Mouse (Mus musculus) gonadal fat pad, adult 2 months (tissue): ENCODE data around the gene Usp3. TPM values are rescaled to one million over a fixed set of nuclear protein-coding genes. Genes with fewer than 3 reads are reported as not detected.

Experiments
- DNase-seq: peaks from one replicate; pipeline ENCODE4 v3.0.0-alpha.2; 2012; ENCODE audit warnings: low read depth
- polyA plus RNA-seq: library from polyadenylated mRNA; depleted of rRNA; stranded (reverse); fragments of >200 nt; gene quantifications from 2 replicates; pipeline ENCODE4 v1.2.3, GENCODE M21; 2012; rRNA removed

The Usp3 gene
- polyA plus RNA-seq, 1 experiment: 16.1 TPM

DNA sequence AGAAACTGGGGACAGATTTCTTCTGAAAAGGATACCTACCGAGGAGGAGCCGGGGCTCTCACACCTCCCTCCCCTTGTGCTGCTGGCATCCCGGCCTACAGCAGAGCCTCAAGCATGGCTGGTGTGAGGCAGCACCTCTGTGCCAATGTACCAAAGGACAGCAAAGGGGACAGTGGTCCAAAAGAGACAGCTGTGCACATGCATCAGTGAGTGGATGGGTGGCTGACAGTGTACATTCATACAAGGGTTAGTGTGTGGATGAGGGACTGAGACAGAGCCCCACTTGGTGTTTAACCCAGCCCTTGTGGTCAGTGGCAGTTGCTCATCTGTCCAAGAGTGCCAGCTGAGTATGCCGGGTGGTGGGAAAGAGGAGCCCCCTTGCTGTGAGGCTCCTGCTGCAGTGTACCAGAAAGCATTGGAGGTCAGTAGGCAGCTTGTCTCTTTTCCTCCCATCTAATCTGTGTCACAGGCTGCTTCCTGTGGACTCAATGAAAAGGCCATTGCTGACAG is 84.0 kb downstream of the Usp3 start:
- no peak for DNase-seq

DNA sequence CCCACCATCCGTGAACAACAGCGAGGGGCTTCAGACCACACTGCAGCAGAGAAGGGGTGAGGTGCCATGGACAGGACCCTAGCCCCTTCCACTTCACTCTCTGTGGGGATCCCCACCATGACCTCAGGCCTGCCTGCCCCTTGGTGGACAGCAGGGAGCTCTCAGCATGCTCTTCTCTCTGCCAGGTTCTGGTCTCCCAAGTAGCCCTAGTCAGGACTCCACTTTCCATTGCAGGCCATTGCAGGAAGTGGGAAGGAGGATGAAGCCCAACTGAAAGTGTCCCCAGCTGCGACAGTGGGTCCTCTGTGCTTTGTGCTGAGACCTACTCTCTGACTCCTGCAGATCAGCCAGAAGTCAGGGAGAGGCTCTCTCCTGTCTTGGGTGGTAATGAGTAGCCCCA is 85.3 kb downstream of the Usp3 start:
- no peak for DNase-seq

- no peak for DNase-seq
These were observed 86.5 kb downstream of the Usp3 start for GRCm38 (mm10) chr9:66506424-66506823.

- DNase-seq: no peak
These were observed 86.9 kb downstream of the Usp3 start for GRCm38 (mm10) chr9:66506011-66506410.

DNA sequence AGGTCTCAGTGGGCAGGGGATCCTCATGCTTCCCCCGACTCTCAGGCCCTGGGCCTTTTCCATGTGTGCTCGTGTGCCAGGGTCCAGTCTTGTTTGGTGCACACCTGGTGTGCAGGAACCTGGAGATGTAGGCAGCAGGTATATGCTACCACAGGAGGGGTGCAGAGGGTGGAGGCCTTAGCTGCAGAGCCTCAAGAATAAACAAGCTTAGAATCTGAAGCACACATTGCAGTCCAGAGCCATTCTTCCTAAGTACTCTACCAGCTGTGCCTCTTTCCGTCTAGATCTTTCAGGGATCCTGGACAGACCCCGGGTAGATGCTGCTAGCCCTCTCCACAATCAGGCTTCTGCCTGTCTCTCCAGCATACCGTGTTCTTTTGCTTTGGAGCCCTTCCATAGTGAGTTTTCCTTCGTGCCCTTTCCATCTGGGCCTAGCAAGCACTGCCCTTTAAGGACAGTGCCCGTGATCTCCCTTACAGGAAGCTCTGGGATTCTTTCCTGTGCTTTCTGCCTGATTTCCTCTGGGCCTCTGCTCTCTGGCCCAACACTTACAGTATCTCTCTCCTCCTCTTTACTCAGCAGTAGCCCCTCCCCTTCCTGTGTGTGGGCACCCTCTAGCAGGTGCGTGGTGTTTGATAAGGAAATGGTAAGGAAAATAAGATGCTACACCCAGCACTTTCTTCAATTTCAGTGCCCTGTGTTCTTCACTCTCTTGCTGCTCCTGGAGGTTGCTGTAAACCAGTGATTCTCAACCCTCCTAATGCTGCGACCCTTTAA is 87.6 kb downstream of the Usp3 start:
- DNase-seq: no peak

- no peak for DNase-seq
These were observed 88.4 kb downstream of the Usp3 start for GRCm38 (mm10) chr9:66504518-66504917.

DNA sequence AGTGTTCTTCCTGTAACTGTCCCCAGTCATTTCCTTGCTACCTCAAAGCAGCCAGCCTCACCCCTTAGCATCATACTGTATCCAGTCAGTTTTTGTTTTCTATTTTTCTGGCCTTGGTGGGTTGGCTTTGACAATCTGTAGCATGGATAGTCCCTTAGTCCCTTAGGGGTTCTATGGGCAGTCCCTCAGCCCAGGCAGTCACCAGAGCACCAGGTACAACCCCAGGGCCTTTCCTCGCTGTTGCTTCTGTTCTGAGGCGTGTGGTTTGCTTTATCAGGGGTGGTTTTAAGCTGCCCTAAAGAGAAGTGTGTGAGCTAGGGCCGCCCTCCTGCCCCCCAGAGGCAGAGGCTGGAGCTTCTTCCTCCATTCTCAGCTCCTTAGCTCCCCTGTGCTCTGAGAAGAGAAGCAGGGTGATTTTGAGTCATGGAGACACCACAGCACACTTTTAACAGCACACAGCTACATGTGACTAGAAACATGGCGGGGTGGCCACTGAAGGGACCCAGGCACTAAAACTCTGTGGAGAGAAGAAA is 89.0 kb downstream of the Usp3 start:
- no peak for DNase-seq

DNA sequence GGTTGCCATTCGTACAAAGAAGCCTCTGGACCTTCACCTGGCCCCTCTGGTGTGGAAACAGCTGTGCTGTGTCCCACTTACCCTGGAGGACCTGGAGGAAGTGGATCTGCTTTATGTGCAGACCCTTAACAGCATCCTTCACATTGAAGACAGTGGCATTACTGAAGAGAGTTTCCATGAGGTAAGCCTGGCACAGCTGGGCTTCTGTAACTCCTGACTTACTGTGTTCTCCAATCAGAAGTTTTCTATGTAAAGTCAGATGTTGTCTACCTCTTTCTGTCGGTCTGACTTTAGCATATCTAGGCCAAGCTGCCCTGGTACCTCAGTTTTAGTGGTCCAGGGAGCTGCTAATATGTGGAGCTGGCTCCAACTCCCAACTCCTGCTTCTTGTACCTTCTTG is 91.7 kb downstream of the Usp3 start:
- DNase-seq: no peak

DNA sequence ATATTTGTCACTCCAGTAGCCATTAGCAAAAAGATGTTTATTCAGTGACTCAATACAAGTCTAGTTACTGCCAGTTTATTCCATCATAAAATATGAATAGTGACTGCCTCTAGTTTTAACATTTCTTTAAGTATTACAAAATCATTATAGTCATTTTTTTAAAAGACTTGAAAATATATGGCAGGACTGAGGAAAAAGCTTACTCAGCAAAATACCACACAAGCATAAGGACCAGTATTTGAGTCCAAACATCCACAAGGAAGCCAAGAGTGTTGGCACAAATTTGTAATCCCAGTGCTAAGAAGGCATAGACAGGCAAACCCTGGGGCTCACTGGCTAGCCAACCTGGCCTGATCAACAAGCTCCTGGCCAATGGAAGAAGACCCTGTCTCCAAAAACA is 99.0 kb downstream of the Usp3 start:
- DNase-seq: no peak

- no peak for DNase-seq
These were observed 100.6 kb downstream of the Usp3 start for GRCm38 (mm10) chr9:66492361-66492760.

- DNase-seq: no peak
These were observed 104.2 kb downstream of the Usp3 start for GRCm38 (mm10) chr9:66488786-66489185.

- DNase-seq: no peak
These were observed 109.5 kb downstream of the Usp3 start for GRCm38 (mm10) chr9:66483429-66483828.

GRCm38 (mm10) chr9:66477785-66478184 is 115.2 kb downstream of the Usp3 start:
- DNase-seq: no peak

- DNase-seq: no peak
These were observed 127.9 kb downstream of the Usp3 start for GRCm38 (mm10) chr9:66465087-66465486.

Other genes starting within 250 kb of the Usp3 start
- 12.4 and 13.8 TPM in 2 replicates for gene Herc1, start 242.7 kb downstream of the Usp3 start, polyA plus RNA-seq
- 7.2 and 8.6 TPM in 2 replicates for gene Fbxl22, start 78.5 kb downstream of the Usp3 start, polyA plus RNA-seq
- gene Car12, start 120.5 kb upstream of the Usp3 start, polyA plus RNA-seq: 20.6 and 31.6 TPM in 2 replicates
- gene Aph1b, start 202.3 kb upstream of the Usp3 start, polyA plus RNA-seq: 5.1 and 5.9 TPM in 2 replicates
- gene Gm10647, start 203.9 kb upstream of the Usp3 start, polyA plus RNA-seq: 0.10 and 0.28 TPM in 2 replicates
- gene Aph1c, start 241.6 kb upstream of the Usp3 start, polyA plus RNA-seq: 1.6 and 1.9 TPM in 2 replicates